Mouse (Mus musculus): ENCODE results near the gene Aldh3b2.

GRCm38 (mm10) chr19:4015635-4016034, 43.5 kb downstream of the Aldh3b2 start:
- TF ChIP-seq TCF3 (IDR thresholded peaks at IDR 0.05; ENCODE audit: insufficient read length, low read depth) (no peak), POLR2A (IDR thresholded peaks at IDR 0.05; ENCODE audit: insufficient read length, low read depth) (no peak), SRF (IDR thresholded peaks at IDR 0.05; ENCODE audit: control insufficient read depth, insufficient read length, low read depth) (no peak), TCF12 (IDR thresholded peaks at IDR 0.05; ENCODE audit: insufficient read depth, poor library complexity, severe bottlenecking) (no peak), REST (IDR thresholded peaks at IDR 0.05; ENCODE audit: insufficient read depth, insufficient read length) (no peak), MYOD1 (IDR thresholded peaks at IDR 0.05; ENCODE audit: control insufficient read depth in 1 of 3, insufficient read length in 2 of 3, low read depth in 2 of 3) (no peak), MAX (IDR thresholded peaks at IDR 0.05; ENCODE audit: low read depth) (no peak), E2F4 (IDR thresholded peaks at IDR 0.05; ENCODE audit: insufficient read depth) (no peak), USF1 (IDR thresholded peaks at IDR 0.05; ENCODE audit: low read depth) (no peak), MYOG (IDR thresholded peaks at IDR 0.05; ENCODE audit: control insufficient read depth in 1 of 3, insufficient read depth in 1 of 3, insufficient read length in 2 of 3, low read depth in 2 of 3) (no peak), POLR2AphosphoS2 (IDR thresholded peaks at IDR 0.05; ENCODE audit: insufficient read length, low read depth) (no peak), CEBPB (IDR thresholded peaks at IDR 0.05; ENCODE audit: insufficient read depth, poor library complexity, severe bottlenecking) (no peak)

Data from myocyte (in vitro differentiated cells).